Mouse (Mus musculus) forebrain, embryonic 11.5 days (tissue): ENCODE results near the gene Pigq. TPM values are rescaled to one million over a fixed set of nuclear protein-coding genes. Genes with fewer than 3 reads are reported as not detected.

Experiments
- ATAC-seq: fragments of 200-750 bp; cut with Nextera tagmentation; replicated peaks from 2 replicates; pipeline ENCODE4 v1.8.0; 2017; ENCODE audit warnings: moderate TSS enrichment; ENCODE audit not compliant: low FRiP score
- DNase-seq: peaks from one replicate; pipeline ENCODE4 v3.0.0-alpha.2; 2017; ENCODE audit warnings: low spot score
- H3K27ac ChIP-seq: fragments of 300-500 bp; sonication (generic); 2 replicates; pipeline ENCODE4 v1.5.1; 2014; ENCODE audit warnings: low read depth, low read length
- H3K27me3 ChIP-seq: fragments of 300-500 bp; sonication (generic); 2 replicates; pipeline ENCODE4 v1.6.1; 2014; ENCODE audit warnings: mild to moderate bottlenecking, low read length, mixed read lengths; ENCODE audit not compliant: control insufficient read depth, insufficient read depth
- H3K36me3 ChIP-seq: fragments of 300-500 bp; sonication (generic); 2 replicates; pipeline ENCODE4 v1.6.1; 2014; ENCODE audit warnings: mild to moderate bottlenecking, low read length, moderate library complexity, mixed read lengths; ENCODE audit not compliant: control insufficient read depth, insufficient read depth
- H3K4me1 ChIP-seq: fragments of 300-500 bp; sonication (generic); replicated peaks from 2 replicates; pipeline ENCODE4 v1.6.1; 2014; ENCODE audit warnings: low read length, mixed read lengths; ENCODE audit not compliant: control insufficient read depth, insufficient read depth
- H3K4me2 ChIP-seq: fragments of 300-500 bp; sonication (generic); 2 replicates; pipeline ENCODE4 v1.6.1; 2014; ENCODE audit warnings: low read depth, mild to moderate bottlenecking, low read length, moderate library complexity, mixed read lengths; ENCODE audit not compliant: severe bottlenecking
- H3K4me3 ChIP-seq: fragments of 300-500 bp; sonication (generic); 2 replicates; pipeline ENCODE4 v1.5.1; 2014; ENCODE audit warnings: low read depth, low read length
- H3K9ac ChIP-seq: fragments of 300-500 bp; sonication (generic); 2 replicates; pipeline ENCODE4 v1.6.1; 2014; ENCODE audit warnings: low read length
- H3K9me3 ChIP-seq: fragments of 300-500 bp; sonication (generic); 2 replicates; pipeline ENCODE4 v1.6.1; 2016; ENCODE audit warnings: low read length, mixed read lengths; ENCODE audit not compliant: control insufficient read depth
- WGBS: fragments of 180-500 bp; shearing (Covaris S2); extraction: QIAGEN DNeasy Blood & Tissue Kit; methylation state at CpG from one replicate; pipeline ENCODE4 v1.1.7; 2014; 5-methylcytosine and 5-hydroxymethylcytosine counted together
- polyA plus RNA-seq: library from polyadenylated mRNA; unstranded; fragments of >200 nt; fragmentation: Nextera tagmentation; extraction: Ambion mirVana; gene quantifications from 2 replicates; pipeline ENCODE4 v1.2.1, GENCODE M21; 2014

Pigq gene
- polyA plus RNA-seq, 1 experiment from 2014 or later: 65.2 TPM

GRCm38 (mm10) chr17:25962413-25962905, 17.7 kb upstream of the Pigq start:
- Histone ChIP-seq H3K4me3 (no peak overlapping the region), H3K4me2 (no peak overlapping the region), H3K9me3 (no peaks in the 10 kb centered on the region), H3K27ac (no peak overlapping the region), H3K9ac (no peak overlapping the region), H3K36me3 (no peaks in the 10 kb centered on the region), H3K4me1 (no peaks in the 10 kb centered on the region), H3K27me3 (no peaks in the 10 kb centered on the region)
- no peak for DNase-seq
- 90% methylated on average over 7 of the region's 7 CpGs for WGBS
- no peak for ATAC-seq

GRCm38 (mm10) chr17:25961566-25961965, 16.8 kb upstream of the Pigq start:
- no peaks in the 10 kb centered on the region for H3K27me3 ChIP-seq
- H3K4me3 ChIP-seq: no peak overlapping the region
- H3K9ac ChIP-seq: no peak overlapping the region
- no peak overlapping the region for H3K27ac ChIP-seq
- H3K36me3 ChIP-seq: no peaks in the 10 kb centered on the region
- peak; percentile 46 for DNase-seq
- no peak overlapping the region for H3K4me2 ChIP-seq
- WGBS: 91% methylated on average over 5 of the region's 5 CpGs
- no peaks in the 10 kb centered on the region for H3K4me1 ChIP-seq
- no peaks in the 10 kb centered on the region for H3K9me3 ChIP-seq
- no peak for ATAC-seq

- DNase-seq (no peak), ATAC-seq (no peak)
- Histone ChIP-seq H3K4me1 (no peaks in the 10 kb centered on the region), H3K36me3 (no peaks in the 10 kb centered on the region), H3K27me3 (no peaks in the 10 kb centered on the region), H3K4me3 (no peak overlapping the region), H3K9ac (no peak overlapping the region), H3K9me3 (no peaks in the 10 kb centered on the region), H3K4me2 (no peak overlapping the region), H3K27ac (no peak overlapping the region)
- 92% methylated on average over 23 of the region's 23 CpGs for WGBS
Observed at GRCm38 (mm10) chr17:25959630-25960467, 15.1 kb upstream of the Pigq start.

- no peaks in the 10 kb centered on the region for H3K36me3 ChIP-seq
Observed at GRCm38 (mm10) chr17:25958771-25959494, 14.2 kb upstream of the Pigq start.

GRCm38 (mm10) chr17:25957586-25958051, 12.9 kb upstream of the Pigq start:
- Histone ChIP-seq H3K27me3 (peaks cover 9% of the 10 kb centered on the region), H3K27ac (no peak overlapping the region), H3K9ac (no peak overlapping the region), H3K4me1 (no peaks in the 10 kb centered on the region), H3K36me3 (no peaks in the 10 kb centered on the region), H3K9me3 (no peaks in the 10 kb centered on the region), H3K4me3 (no peak overlapping the region), H3K4me2 (no peak overlapping the region)
- DNase-seq (no peak), ATAC-seq (no peak)
- WGBS: 82% methylated on average over 14 of the region's 14 CpGs

More at GRCm38 (mm10) chr17:25958771-25959494, 14.2 kb upstream of the Pigq start:
- H3K4me1 ChIP-seq: no peaks in the 10 kb centered on the region
- H3K27me3 ChIP-seq: no peaks in the 10 kb centered on the region
- H3K9ac ChIP-seq: no peak overlapping the region
- DNase-seq (no peak), ATAC-seq (no peak)
- H3K27ac ChIP-seq: no peak overlapping the region
- no peaks in the 10 kb centered on the region for H3K9me3 ChIP-seq
- H3K4me2 ChIP-seq: no peak overlapping the region
- H3K4me3 ChIP-seq: no peak overlapping the region
- WGBS: 94% methylated on average over 11 of the region's 11 CpGs

- Histone ChIP-seq H3K4me1 (peaks cover 5% of the 10 kb centered on the region; the same call in 1 of the 2 replicates), H3K27me3 (peaks cover 19% of the 10 kb centered on the region), H3K9me3 (no peaks in the 10 kb centered on the region), H3K36me3 (no peaks in the 10 kb centered on the region), H3K4me3 (no peak overlapping the region), H3K9ac (no peak overlapping the region), H3K27ac (no peak overlapping the region), H3K4me2 (no peak overlapping the region)
- ATAC-seq: no peak
- WGBS: 84% methylated on average over 7 of the region's 7 CpGs
- DNase-seq: no peak
Observed at GRCm38 (mm10) chr17:25956631-25957030, 11.9 kb upstream of the Pigq start.

GRCm38 (mm10) chr17:25956201-25956600, 11.5 kb upstream of the Pigq start:
- ATAC-seq: no peak
- Histone ChIP-seq H3K9ac (no peak overlapping the region), H3K27me3 (peaks cover 23% of the 10 kb centered on the region), H3K27ac (no peak overlapping the region), H3K4me2 (no peak overlapping the region), H3K9me3 (no peaks in the 10 kb centered on the region), H3K4me3 (no peak overlapping the region), H3K4me1 (peaks cover 9% of the 10 kb centered on the region; the same call in 1 of the 2 replicates), H3K36me3 (no peaks in the 10 kb centered on the region)
- no peak for DNase-seq
- 90% methylated on average over 7 of the region's 7 CpGs for WGBS

GRCm38 (mm10) chr17:25955736-25956135, 11.0 kb upstream of the Pigq start:
- Histone ChIP-seq H3K9me3 (no peaks in the 10 kb centered on the region), H3K4me1 (peaks cover 9% of the 10 kb centered on the region; the same call in 1 of the 2 replicates), H3K4me3 (no peak overlapping the region), H3K27me3 (peaks cover 27% of the 10 kb centered on the region), H3K36me3 (no peaks in the 10 kb centered on the region), H3K27ac (no peak overlapping the region), H3K4me2 (no peak overlapping the region), H3K9ac (no peak overlapping the region)
- WGBS: 69% methylated on average over 3 of the region's 3 CpGs
- no peak for DNase-seq
- ATAC-seq: no peak
